Mouse (Mus musculus): ENCODE data around the gene Bloc1s4.

Gene Bloc1s4

GRCm38 (mm10) chr5:36742126-36742848, 6.2 kb downstream of the Bloc1s4 start:
- CTCF ChIA-PET, result interaction anchor here (0.6 to 1.9 kb wide), 3 partner anchors 77 to 265 kb away, joined by 4 to 6 read pairs (median 5); no protein-coding TSS in a partner anchor

GRCm38 (mm10) chr5:36739829-36740228, 8.6 kb downstream of the Bloc1s4 start:
- CTCF ChIA-PET, result interaction anchor here (0.6 to 1.1 kb wide), 2 partner anchors 113 to 600 kb away, joined by 3 read pairs; no protein-coding TSS in a partner anchor

- CTCF ChIA-PET, result interaction anchor here (0.6 kb wide), 1 partner anchor 599 kb away, joined by 3 read pairs; no protein-coding TSS in a partner anchor
These were observed 9.4 kb downstream of the Bloc1s4 start for GRCm38 (mm10) chr5:36738799-36739615.

GRCm38 (mm10) chr5:36737765-36738164, 10.7 kb downstream of the Bloc1s4 start:
- CTCF ChIA-PET, result no interaction called here

- CTCF ChIA-PET, result no interaction called here
These were observed 12.4 kb downstream of the Bloc1s4 start for GRCm38 (mm10) chr5:36736009-36736408.

- CTCF ChIA-PET, result no interaction called here
These were observed 13.3 kb downstream of the Bloc1s4 start for GRCm38 (mm10) chr5:36735106-36735505.

GRCm38 (mm10) chr5:36733405-36733804, 15.0 kb downstream of the Bloc1s4 start:
- CTCF ChIA-PET, result no interaction called here

- CTCF ChIA-PET, result interaction anchor here (0.5 kb wide), 1 partner anchor 139 kb away, joined by 4 read pairs; the partner anchor contains the start of gene Tbc1d14
These were observed 16.4 kb downstream of the Bloc1s4 start for GRCm38 (mm10) chr5:36731901-36732652.

GRCm38 (mm10) chr5:36730689-36731088, 17.8 kb downstream of the Bloc1s4 start:
- CTCF ChIA-PET, result no interaction called here

- CTCF ChIA-PET, result no interaction called here
These were observed 18.5 kb downstream of the Bloc1s4 start for GRCm38 (mm10) chr5:36729923-36730322.

- CTCF ChIA-PET, result no interaction called here
These were observed 19.4 kb downstream of the Bloc1s4 start for GRCm38 (mm10) chr5:36729086-36729473.

GRCm38 (mm10) chr5:36728403-36729085, 19.9 kb downstream of the Bloc1s4 start:
- CTCF ChIA-PET, result no interaction called here

GRCm38 (mm10) chr5:36727776-36728175, 20.7 kb downstream of the Bloc1s4 start:
- CTCF ChIA-PET, result no interaction called here

GRCm38 (mm10) chr5:36727136-36727535, 21.3 kb downstream of the Bloc1s4 start:
- CTCF ChIA-PET, result no interaction called here

- CTCF ChIA-PET, result no interaction called here
These were observed 22.1 kb downstream of the Bloc1s4 start for GRCm38 (mm10) chr5:36726387-36726801.

- CTCF ChIA-PET, result no interaction called here
These were observed 22.6 kb downstream of the Bloc1s4 start for GRCm38 (mm10) chr5:36725861-36726260.

GRCm38 (mm10) chr5:36724274-36724673, 24.2 kb downstream of the Bloc1s4 start:
- CTCF ChIA-PET, result no interaction called here

- CTCF ChIA-PET, result no interaction called here
These were observed 25.1 kb downstream of the Bloc1s4 start for GRCm38 (mm10) chr5:36723356-36723755.

GRCm38 (mm10) chr5:36722415-36722856, 26.0 kb downstream of the Bloc1s4 start:
- CTCF ChIA-PET, result no interaction called here

GRCm38 (mm10) chr5:36720710-36721375, 27.6 kb downstream of the Bloc1s4 start:
- CTCF ChIA-PET, result no interaction called here

- CTCF ChIA-PET, result no interaction called here
These were observed 28.2 kb downstream of the Bloc1s4 start for GRCm38 (mm10) chr5:36720219-36720618.

All from spleen, embryonic (tissue).